Mouse (Mus musculus) B cell, adult 62 days (primary cell): Measurements from ENCODE around the gene Pcbd2. TPM values are rescaled to one million over a fixed set of nuclear protein-coding genes. Genes with fewer than 3 reads are reported as not detected.

Experiments used
- total RNA-seq: library from RNA; stranded (reverse); gene quantifications from 4 replicates; pipeline ENCODE4 v1.2.4, GENCODE M21; 2023

The Pcbd2 gene
- 26.1 to 31.5 TPM (median 29.2 TPM) in 4 replicates for total RNA-seq

DNA sequence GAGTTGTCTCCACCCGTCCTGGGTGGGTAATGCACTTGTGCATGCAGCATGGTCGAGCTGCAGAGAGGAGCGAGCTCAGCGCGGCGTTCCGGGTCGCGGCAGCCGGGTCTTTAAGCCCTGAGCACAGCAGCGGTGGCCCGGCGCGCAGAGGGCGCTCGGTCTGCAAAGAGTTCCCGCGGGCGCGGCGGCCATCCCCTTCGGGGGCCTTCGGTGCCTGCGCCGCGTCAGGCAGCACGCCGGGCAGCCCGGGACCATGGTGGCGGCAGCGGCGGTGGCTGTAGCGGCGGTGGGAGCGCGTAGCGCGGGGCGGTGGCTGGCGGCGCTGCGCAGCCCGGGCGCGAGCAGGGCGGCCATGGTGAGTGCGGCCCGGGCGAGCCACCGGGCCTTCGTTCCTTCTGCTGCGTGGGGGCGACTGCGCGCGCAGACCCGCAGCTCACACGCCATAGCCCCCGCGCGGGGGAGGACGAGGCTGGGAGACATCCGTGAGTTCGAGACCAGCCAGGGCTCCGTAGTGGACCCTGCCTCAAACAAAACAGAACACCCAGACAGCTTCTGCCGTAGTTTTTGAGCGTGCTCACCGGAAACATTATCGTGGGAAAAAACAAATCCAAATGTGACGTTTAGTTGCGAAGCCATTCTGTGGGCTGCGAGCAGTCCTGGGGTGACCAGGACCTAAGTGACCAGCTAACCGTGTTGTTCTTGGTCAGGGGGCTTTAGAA lies at the start of gene Pcbd2:
TSS of gene Pcbd2 (plus strand) at position 249 of the 719 bp plus-strand sequence.

DNA sequence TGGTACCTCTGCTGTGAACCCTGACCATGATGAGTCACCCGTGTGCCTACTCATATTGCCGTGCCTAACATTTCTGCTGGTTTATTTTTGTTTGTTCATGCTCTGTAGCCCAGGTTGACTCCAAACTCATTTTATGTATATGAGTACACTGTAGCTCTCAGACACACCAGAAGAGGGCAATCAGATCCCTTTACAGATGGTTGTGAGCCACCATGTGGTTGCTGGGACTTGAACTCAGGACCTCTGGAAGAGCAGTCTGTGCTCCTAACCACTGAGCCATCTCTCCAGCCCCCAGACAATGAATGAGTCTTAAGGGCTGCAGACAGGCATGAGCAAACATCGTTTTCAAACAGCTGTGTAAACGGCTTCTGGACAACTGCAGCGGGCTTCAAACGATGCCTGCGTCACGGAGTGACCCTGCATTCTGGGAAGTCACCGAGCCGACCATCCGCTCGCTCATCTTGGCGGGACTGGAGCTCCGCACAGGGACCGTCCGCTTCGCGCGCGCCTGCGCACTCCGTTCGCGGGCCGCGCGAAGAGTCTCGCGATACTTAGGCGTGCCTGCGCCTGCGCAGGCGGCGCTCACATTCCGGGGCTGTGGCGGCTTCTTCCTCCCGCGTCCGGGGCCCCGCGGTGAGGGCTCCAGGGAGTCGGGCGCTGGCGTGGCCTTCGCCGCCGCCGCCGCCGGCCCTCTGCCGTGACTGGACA lies 34.5 kb upstream of the Pcbd2 start, which contains the start of gene B230219D22Rik:
TSS of gene B230219D22Rik (plus strand) at position 590 of the 708 bp plus-strand sequence.

DNA sequence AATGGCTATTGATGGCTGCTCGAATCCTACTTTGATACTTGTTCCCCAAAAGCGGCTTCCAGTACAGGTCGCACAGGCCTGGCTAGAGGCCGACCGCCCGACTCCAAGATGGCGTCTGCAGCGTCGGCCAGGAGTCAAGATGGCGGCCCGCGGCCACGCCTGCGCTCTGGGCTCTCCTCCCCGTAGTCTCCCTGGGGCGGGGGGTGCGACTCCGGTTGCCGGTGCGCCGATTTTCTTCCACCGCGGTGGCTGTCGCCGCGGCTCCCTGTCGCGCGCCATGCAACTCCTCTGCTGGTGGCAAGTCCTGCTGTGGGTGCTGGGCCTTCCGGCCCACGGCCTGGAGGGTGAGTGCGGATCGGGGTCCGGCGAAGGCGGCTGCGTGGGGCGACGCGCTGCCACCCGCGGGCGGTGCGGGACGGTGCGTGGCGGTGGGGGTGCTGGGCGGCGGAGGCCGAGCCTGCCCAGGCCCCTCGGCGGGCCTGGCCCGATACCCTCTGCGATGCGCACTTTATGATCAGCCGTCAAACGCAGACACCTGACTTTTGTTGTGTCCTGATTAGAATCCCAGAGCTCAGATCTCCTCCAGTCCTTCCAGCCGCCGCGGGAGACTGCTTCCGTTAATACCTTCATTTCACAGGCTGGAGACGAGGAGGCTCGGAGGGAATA lies 12.5 kb upstream of the Pcbd2 start, which contains the start of gene Txndc15:
TSS of gene Txndc15 (plus strand) at position 150 of the 666 bp plus-strand sequence.

DNA sequence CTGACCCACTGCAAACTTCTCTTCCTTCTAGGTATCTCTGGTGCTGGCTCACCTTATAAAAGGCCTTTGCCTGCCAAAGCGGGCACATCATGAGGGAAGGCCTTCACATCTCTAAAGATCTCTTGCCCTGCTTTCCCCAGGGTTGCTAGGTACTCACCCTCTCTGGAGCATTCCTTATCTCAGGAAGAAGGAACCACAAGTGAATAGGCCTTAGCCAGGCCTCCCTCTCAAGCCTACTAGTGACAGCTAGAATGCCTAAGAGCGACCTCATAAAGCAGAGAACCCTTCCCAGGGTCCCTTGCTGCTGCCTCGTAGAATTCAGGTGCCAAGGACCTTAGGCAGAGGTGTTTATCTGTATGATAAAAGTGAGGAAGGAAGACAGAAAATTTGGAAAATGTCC lies 57.1 kb downstream of the Pcbd2 start, which contains the start of gene Catsper3:
TSS of gene Catsper3 (plus strand) at position 301 of the 400 bp plus-strand sequence.

Other genes starting within 250 kb of the Pcbd2 start
- 0.22 to 0.52 TPM (median 0.36 TPM) in 4 replicates for gene Dbn1, start 239.3 kb upstream of the Pcbd2 start, total RNA-seq
- gene Pdlim7, start 213.7 kb upstream of the Pcbd2 start, total RNA-seq, result 27.3 to 33.8 TPM (median 28.3 TPM) in 4 replicates
- gene Dok3, start 198.1 kb upstream of the Pcbd2 start, total RNA-seq, result 301 to 339 TPM (median 308 TPM) in 4 replicates
- 135 to 141 TPM (median 138 TPM) in 4 replicates for gene Ddx41, start 190.7 kb upstream of the Pcbd2 start, total RNA-seq
- 147 to 156 TPM (median 152 TPM) in 4 replicates for gene Fam193b, start 156.2 kb upstream of the Pcbd2 start, total RNA-seq
- gene Tmed9, start 153.6 kb upstream of the Pcbd2 start, total RNA-seq, result 84.0 to 89.7 TPM (median 88.8 TPM) in 4 replicates
- gene B4galt7, start 127.5 kb upstream of the Pcbd2 start, total RNA-seq, result 19.4 to 21.3 TPM (median 21.0 TPM) in 4 replicates
- 18.0 to 23.1 TPM (median 19.1 TPM) in 4 replicates for gene Caml, start 104.4 kb upstream of the Pcbd2 start, total RNA-seq
- gene Ddx46, start 92.3 kb upstream of the Pcbd2 start, total RNA-seq, result 96.1 to 100.0 TPM (median 99.8 TPM) in 4 replicates
- 22.3 to 24.8 TPM (median 23.3 TPM) in 4 replicates for gene B230219D22Rik, start 34.2 kb upstream of the Pcbd2 start, total RNA-seq
- 13.2 to 15.0 TPM (median 13.9 TPM) in 4 replicates for gene Txndc15, start 12.7 kb upstream of the Pcbd2 start, total RNA-seq
- gene Catsper3, start 57.2 kb downstream of the Pcbd2 start, total RNA-seq, result not detected in 4 replicates
- gene Pitx1, start 108.8 kb downstream of the Pcbd2 start, total RNA-seq, result not detected in 4 replicates